Mouse (Mus musculus) heart, embryonic 15.5 days (tissue): Measurements from ENCODE around the gene Sorbs1. TPM values are rescaled to one million over a fixed set of nuclear protein-coding genes. Genes with fewer than 3 reads are reported as not detected.

Experiments used
- ATAC-seq: fragments of 200-750 bp; cut with Nextera tagmentation; replicated peaks from 2 replicates; pipeline ENCODE4 v1.8.0; 2017; ENCODE audit warnings: low read depth, moderate TSS enrichment; ENCODE audit not compliant: insufficient number of reproducible peaks, insufficient read depth, low FRiP score
- H3K27ac ChIP-seq: fragments of 300-500 bp; sonication (generic); 2 replicates; pipeline ENCODE4 v1.5.1; 2015; ENCODE audit warnings: mild to moderate bottlenecking, inconsistent platforms
- H3K27me3 ChIP-seq: fragments of 300-500 bp; sonication (generic); 2 replicates; pipeline ENCODE4 v1.6.1; 2015; ENCODE audit warnings: inconsistent platforms
- H3K36me3 ChIP-seq: fragments of 300-500 bp; sonication (generic); 2 replicates; pipeline ENCODE4 v1.6.1; 2015; ENCODE audit warnings: mild to moderate bottlenecking, inconsistent platforms
- H3K4me1 ChIP-seq: fragments of 300-500 bp; sonication (generic); replicated peaks from 2 replicates; pipeline ENCODE4 v1.6.1; 2015; ENCODE audit warnings: inconsistent platforms
- H3K4me2 ChIP-seq: fragments of 300-500 bp; sonication (generic); 2 replicates; pipeline ENCODE4 v1.6.1; 2015; ENCODE audit warnings: inconsistent platforms, mild to moderate bottlenecking, moderate library complexity
- H3K4me3 ChIP-seq: fragments of 300-500 bp; sonication (generic); 2 replicates; pipeline ENCODE4 v1.5.1; 2015; ENCODE audit warnings: mild to moderate bottlenecking, inconsistent platforms
- H3K9ac ChIP-seq: fragments of 300-500 bp; sonication (generic); 2 replicates; pipeline ENCODE4 v1.6.1; 2015; ENCODE audit warnings: mild to moderate bottlenecking, inconsistent platforms
- H3K9me3 ChIP-seq: fragments of 300-500 bp; sonication (generic); replicated peaks from 2 replicates; pipeline ENCODE4 v1.6.1; 2016; ENCODE audit warnings: inconsistent platforms
- WGBS: fragments of 180-500 bp; shearing (Covaris S2); methylation state at CpG from one replicate; pipeline ENCODE4 v1.1.7; 2015; ENCODE audit warnings: mixed read lengths; 5-methylcytosine and 5-hydroxymethylcytosine counted together
- polyA plus RNA-seq: library from polyadenylated mRNA; unstranded; fragments of >200 nt; fragmentation: Nextera tagmentation; extraction: Ambion mirVana; gene quantifications from 2 replicates; pipeline ENCODE4 v1.2.1, GENCODE M21; 2015

The Sorbs1 gene
- polyA plus RNA-seq, 1 experiment from 2014 or later: 126 TPM

DNA sequence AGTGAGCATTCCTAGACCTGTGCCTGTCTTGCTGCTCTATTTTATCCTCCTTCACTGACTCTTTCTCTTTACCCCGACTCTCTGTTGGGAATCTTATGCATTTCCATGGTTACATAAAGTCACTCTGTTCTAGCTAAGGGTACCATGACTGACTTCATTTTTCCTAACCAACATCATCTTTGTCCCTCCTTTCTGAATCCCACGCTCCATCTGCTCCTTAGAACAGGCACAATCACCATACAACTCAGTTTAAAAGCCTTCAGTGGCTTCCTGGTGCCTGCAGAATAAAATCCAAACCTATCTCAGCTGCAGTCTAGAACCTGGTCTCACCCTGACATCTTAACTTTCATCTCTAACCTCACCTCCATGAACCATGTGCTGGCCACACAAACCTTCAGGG is 215.0 kb downstream of the Sorbs1 start:
- peak overlapping the region; percentile 64; the same call in 1 of the 2 replicates for H3K27ac ChIP-seq
- H3K9ac ChIP-seq: no peak overlapping the region
- H3K4me1 ChIP-seq: peaks cover 21% of the 10 kb centered on the region
- no peak for ATAC-seq
- no peak overlapping the region for H3K4me3 ChIP-seq
- H3K36me3 ChIP-seq: peaks cover 4% of the 10 kb centered on the region; the same call in 1 of the 2 replicates
- WGBS: 88% methylated on average over 2 of the region's 2 CpGs
- no peaks in the 10 kb centered on the region for H3K27me3 ChIP-seq
- no peak overlapping the region for H3K4me2 ChIP-seq
- H3K9me3 ChIP-seq: no peaks in the 10 kb centered on the region

DNA sequence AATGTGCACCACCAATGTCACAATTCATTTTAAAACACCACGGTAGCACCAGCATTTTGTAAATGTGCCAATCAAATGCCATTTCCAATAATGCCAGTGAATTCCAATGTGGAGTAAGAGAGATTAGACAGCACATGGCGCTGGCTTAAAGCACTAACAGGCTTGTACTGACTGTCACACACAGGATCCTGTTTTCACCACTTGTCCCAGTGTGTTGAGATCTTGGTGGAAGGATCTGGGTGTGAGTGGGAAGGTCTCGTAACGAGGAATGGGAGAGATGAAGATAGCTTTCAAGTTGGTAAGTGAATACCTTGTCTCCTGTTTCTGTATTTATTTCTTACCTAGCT is 215.8 kb downstream of the Sorbs1 start:
- Histone ChIP-seq H3K27ac (peak overlapping the region; percentile 64), H3K9me3 (no peaks in the 10 kb centered on the region), H3K4me1 (peaks cover 15% of the 10 kb centered on the region), H3K36me3 (peaks cover 4% of the 10 kb centered on the region; the same call in 1 of the 2 replicates), H3K27me3 (no peaks in the 10 kb centered on the region), H3K4me2 (no peak overlapping the region), H3K4me3 (no peak overlapping the region), H3K9ac (no peak overlapping the region)
- ATAC-seq: no peak
- WGBS: 21% methylated on average over 4 of the region's 4 CpGs

DNA sequence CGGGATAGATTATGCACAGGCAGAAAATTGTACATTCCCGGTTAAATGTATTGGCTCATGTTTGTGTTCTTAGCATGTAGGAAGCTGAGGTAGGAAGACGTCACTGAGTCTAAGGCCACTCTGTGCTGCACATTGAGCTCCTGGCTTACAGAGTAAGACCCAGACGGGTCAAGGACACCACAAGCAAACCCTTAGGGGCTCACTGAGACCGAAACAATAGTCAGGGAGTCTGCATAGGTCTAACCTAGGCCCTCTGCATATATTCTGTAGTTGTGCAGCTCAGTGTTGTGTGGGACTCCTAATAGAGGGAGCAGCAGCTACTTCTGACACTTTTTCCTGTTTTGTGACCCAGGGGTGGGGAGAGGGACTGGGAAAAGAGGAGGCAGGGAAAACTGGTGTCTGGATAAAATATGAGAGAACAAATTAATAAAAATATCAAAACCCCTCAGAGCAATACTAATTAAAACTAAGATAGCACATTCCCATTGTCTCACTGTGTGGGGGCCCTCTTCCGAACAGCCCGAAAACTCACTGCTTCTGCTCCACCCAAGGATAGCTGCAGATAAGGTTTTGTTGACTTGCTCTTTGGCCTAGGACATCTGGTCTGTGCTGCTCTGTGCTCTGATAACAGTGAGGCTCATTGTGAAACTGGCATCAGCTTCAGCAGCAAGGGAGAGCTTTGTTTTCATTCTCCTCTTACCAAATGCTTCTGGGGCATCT is 216.3 kb downstream of the Sorbs1 start:
- Histone ChIP-seq H3K27ac (peak overlapping the region; percentile 64), H3K9me3 (no peaks in the 10 kb centered on the region), H3K4me1 (peaks cover 12% of the 10 kb centered on the region), H3K36me3 (peaks cover 4% of the 10 kb centered on the region; the same call in 1 of the 2 replicates), H3K27me3 (no peaks in the 10 kb centered on the region), H3K9ac (no peak overlapping the region), H3K4me2 (no peak overlapping the region), H3K4me3 (no peak overlapping the region)
- 58% methylated on average over 7 of the region's 7 CpGs for WGBS
- ATAC-seq: peak; percentile 61

DNA sequence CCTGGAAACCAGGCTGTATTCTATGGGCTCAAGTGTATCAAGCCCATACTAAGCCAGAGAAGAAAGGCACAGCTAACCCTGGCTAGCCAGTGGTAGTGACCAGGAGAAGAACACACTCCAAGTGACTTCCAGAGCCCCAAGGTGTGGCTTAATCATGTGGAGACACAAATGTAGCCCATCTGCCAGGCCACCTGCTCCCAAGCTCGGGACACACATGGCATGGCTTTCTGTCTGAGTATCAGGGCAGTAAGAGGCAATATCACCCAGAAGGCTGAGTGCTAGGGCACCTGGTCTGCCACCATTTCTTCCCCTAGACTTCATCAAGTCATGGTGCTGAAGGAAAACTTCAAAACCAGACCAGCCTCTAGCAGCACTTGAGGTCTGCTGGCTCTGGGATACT is 219.3 kb downstream of the Sorbs1 start:
- H3K36me3 ChIP-seq: peaks cover 4% of the 10 kb centered on the region; the same call in 1 of the 2 replicates
- no peak for ATAC-seq
- no peaks in the 10 kb centered on the region for H3K27me3 ChIP-seq
- H3K4me1 ChIP-seq: peaks cover 12% of the 10 kb centered on the region
- no peak overlapping the region for H3K9ac ChIP-seq
- H3K4me2 ChIP-seq: no peak overlapping the region
- no peak overlapping the region for H3K4me3 ChIP-seq
- 74% methylated on average over 1 of the region's 1 CpGs for WGBS
- H3K9me3 ChIP-seq: no peaks in the 10 kb centered on the region
- no peak overlapping the region for H3K27ac ChIP-seq

DNA sequence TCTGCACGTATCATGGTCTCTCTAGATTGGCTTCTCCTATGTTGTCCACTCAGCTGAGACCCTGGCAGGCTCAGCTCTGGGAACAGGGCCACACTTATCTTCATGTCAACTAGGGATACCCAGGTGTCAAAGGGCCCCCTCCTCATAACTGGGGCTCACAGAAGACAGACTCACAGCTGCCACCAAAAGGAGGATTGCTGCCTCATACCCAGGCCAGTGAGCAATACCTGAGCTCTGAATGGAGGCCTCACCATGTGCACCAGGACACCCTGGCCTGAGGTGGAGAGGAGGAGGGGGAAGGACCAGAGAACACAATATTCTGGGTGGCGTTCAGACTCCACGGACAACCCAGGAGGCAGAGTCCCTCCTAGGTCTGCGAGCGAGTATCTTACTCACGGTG is 219.8 kb downstream of the Sorbs1 start:
- no peak overlapping the region for H3K9ac ChIP-seq
- no peak overlapping the region for H3K27ac ChIP-seq
- WGBS: 86% methylated on average over 6 of the region's 6 CpGs
- H3K4me1 ChIP-seq: peaks cover 12% of the 10 kb centered on the region
- peaks cover 4% of the 10 kb centered on the region; the same call in 1 of the 2 replicates for H3K36me3 ChIP-seq
- ATAC-seq: no peak
- H3K27me3 ChIP-seq: no peaks in the 10 kb centered on the region
- no peak overlapping the region for H3K4me3 ChIP-seq
- no peak overlapping the region for H3K4me2 ChIP-seq
- H3K9me3 ChIP-seq: no peaks in the 10 kb centered on the region

DNA sequence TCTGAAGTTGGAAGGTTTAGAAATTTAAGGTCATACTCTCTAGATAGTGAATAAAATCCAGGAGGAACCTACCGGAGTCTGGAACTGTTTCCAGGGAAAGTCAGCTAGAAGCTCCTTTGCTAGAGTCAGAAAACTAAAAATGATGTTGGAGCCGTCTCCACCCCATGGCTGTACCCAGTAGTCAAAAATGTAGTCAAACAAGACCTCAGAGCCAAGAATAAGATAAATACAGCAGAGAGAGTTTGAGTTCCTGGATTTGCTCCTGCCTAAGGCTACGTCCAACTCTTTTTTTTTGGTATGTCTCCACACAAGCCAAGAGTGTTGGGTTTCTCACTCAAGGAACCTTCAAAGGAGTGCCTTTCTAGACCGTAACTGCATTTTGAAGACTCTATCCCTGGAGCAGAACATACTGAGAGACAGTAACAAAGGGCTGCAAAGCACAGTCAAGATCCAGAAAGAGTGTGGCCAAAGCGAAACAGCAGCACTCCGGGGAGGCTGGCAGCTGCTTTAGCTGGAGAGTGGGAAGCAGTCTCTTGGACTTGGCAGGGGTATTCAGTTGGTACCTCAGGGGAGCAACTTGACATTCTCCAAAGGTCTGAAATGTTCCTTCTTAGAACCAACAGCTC is 223.4 kb downstream of the Sorbs1 start:
- H3K4me2 ChIP-seq: no peak overlapping the region
- H3K4me3 ChIP-seq: no peak overlapping the region
- no peak overlapping the region for H3K9ac ChIP-seq
- peaks cover 4% of the 10 kb centered on the region; the same call in 1 of the 2 replicates for H3K36me3 ChIP-seq
- no peak for ATAC-seq
- no peaks in the 10 kb centered on the region for H3K27me3 ChIP-seq
- H3K9me3 ChIP-seq: no peaks in the 10 kb centered on the region
- WGBS: 74% methylated on average over 6 of the region's 6 CpGs
- peaks cover 6% of the 10 kb centered on the region for H3K4me1 ChIP-seq
- H3K27ac ChIP-seq: 0 out of 2 replicates have a peak overlapping the region, but pooled peaks have one; percentile 16

DNA sequence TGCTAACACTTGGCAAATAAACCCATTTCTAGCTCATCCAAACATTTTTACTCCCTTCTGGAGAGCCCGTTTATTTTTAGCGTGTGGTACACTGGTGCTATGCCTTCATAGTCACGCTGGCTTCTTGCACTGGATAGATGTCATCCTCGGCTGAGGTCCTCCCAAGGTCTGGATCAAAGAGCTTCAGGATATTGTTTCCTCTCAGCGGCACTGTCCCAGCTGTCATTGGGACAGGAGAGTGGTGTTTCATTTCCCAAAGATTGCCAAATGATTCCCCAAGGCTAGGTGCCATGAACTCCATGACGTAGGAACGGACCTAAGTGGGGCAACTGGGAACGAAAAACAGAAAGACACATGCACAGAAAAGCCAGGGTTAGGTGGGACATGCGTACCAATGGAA is 225.2 kb downstream of the Sorbs1 start:
- no peak overlapping the region for H3K9ac ChIP-seq
- no peak overlapping the region for H3K4me3 ChIP-seq
- no peak overlapping the region for H3K27ac ChIP-seq
- H3K36me3 ChIP-seq: no peaks in the 10 kb centered on the region
- H3K27me3 ChIP-seq: no peaks in the 10 kb centered on the region
- no peak overlapping the region for H3K4me2 ChIP-seq
- H3K4me1 ChIP-seq: peaks cover 6% of the 10 kb centered on the region
- no peaks in the 10 kb centered on the region for H3K9me3 ChIP-seq
- WGBS: 76% methylated on average over 9 of the region's 9 CpGs
- no peak for ATAC-seq

DNA sequence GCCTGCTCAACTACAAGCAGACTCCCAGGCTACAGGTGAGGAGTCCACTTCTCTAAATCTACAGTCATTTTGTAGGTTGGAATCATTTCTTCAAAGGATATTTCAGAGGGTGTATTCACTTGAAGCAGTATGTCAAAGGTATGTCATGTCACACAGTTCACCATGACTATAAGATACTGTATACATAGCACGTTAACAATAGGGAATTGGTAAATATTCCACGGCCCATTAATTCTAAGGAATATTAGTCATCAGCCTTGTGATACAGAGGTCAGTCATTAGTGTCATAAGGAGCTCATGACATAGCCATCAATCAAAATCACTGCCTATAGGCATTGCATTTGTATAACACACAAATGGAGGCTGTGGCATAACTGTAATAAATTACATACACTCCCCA is 228.9 kb downstream of the Sorbs1 start:
- H3K9ac ChIP-seq: no peak overlapping the region
- H3K27ac ChIP-seq: no peak overlapping the region
- no peak overlapping the region for H3K4me2 ChIP-seq
- H3K27me3 ChIP-seq: no peaks in the 10 kb centered on the region
- ATAC-seq: no peak
- no peaks in the 10 kb centered on the region for H3K36me3 ChIP-seq
- peaks cover 6% of the 10 kb centered on the region for H3K4me1 ChIP-seq
- H3K4me3 ChIP-seq: no peak overlapping the region
- 79% methylated on average over 2 of the region's 2 CpGs for WGBS
- peaks cover 4% of the 10 kb centered on the region; the same call in 1 of the 2 replicates for H3K9me3 ChIP-seq

DNA sequence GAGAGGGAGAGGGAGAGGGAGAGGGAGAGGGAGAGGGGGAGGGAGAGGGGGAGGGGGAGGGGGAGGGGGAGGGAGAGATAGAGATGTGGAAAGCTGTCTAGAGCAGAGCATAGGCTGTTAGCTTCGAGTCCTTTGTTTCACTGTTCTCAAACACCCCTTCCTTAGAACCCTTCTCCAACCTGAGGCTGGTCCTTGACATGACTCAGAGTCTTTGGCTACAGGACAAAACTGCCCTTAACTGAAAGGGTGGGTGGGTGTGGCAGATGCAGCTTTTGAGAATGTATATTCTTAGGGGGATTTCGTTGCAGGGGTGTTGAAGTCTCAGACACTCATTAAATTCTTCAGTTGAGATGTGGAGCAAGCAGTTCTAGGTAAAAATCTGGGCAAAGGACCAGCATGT is 230.2 kb downstream of the Sorbs1 start:
- no peak overlapping the region for H3K4me3 ChIP-seq
- H3K27me3 ChIP-seq: no peaks in the 10 kb centered on the region
- H3K36me3 ChIP-seq: no peaks in the 10 kb centered on the region
- WGBS: 58% methylated on average over 2 of the region's 2 CpGs
- H3K4me1 ChIP-seq: peaks cover 6% of the 10 kb centered on the region
- no peak overlapping the region for H3K27ac ChIP-seq
- no peak overlapping the region for H3K9ac ChIP-seq
- ATAC-seq: no peak
- peaks cover 4% of the 10 kb centered on the region; the same call in 1 of the 2 replicates for H3K9me3 ChIP-seq
- no peak overlapping the region for H3K4me2 ChIP-seq

DNA sequence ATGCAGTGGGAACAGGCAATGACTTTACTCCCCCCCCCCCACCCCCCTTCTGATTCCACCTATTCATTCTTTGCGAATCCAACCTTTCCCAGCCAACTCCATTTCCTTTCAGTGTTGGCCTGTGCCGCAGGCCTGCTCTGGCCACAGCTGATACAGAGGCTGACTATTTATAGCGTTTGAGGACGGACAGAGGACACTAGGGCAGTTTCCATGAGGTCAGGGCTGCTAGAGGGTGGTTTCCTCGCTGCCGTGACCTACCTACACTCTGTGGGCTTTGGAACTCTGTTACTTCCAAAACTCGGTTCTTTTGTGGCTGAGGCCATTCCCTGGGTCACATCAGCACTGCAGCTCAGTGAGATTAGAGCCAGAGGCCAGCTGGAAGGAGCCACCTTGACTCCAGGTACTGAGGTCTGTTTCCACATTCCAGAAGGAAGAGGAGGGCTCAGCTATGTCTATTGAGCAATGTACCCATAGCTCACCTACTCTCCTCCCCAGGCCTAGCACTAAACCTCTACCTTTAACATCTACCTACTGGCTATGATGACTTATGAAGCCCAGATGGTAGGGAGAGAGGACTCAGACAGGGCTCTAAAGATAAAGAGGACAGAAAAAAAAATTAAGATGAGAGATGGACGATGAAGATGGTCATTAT is 235.1 kb downstream of the Sorbs1 start:
- no peaks in the 10 kb centered on the region for H3K36me3 ChIP-seq
- no peaks in the 10 kb centered on the region for H3K27me3 ChIP-seq
- peaks cover 8% of the 10 kb centered on the region for H3K4me1 ChIP-seq
- peak; percentile 86 for ATAC-seq
- no peak overlapping the region for H3K4me2 ChIP-seq
- H3K27ac ChIP-seq: peak overlapping the region; percentile 68
- peaks cover 4% of the 10 kb centered on the region; the same call in 1 of the 2 replicates for H3K9me3 ChIP-seq
- WGBS: 29% methylated on average over 8 of the region's 8 CpGs
- no peak overlapping the region for H3K9ac ChIP-seq
- H3K4me3 ChIP-seq: no peak overlapping the region

DNA sequence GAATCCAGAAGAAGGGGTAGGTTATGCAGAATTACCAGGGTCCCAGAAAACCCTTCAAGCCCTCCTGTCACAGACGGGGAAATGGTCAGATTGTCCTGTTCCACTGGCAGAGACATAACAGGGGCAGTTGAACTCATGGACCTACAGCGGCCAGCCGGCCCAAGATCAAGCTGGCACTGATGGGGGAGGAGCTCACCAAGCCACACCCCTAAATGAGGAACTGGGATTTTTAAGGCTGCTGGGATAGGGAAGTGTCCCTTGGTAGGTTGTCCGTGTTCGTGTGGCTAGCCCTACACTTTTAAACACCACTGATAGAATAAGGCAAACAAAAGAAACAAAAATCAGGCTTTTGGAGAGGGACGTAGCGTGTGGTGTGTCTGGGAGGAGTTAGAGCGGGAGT is 236.1 kb downstream of the Sorbs1 start:
- H3K4me2 ChIP-seq: no peak overlapping the region
- ATAC-seq: no peak
- no peak overlapping the region for H3K27ac ChIP-seq
- H3K9ac ChIP-seq: no peak overlapping the region
- H3K4me3 ChIP-seq: no peak overlapping the region
- H3K27me3 ChIP-seq: no peaks in the 10 kb centered on the region
- H3K4me1 ChIP-seq: peaks cover 8% of the 10 kb centered on the region
- 93% methylated on average over 8 of the region's 8 CpGs for WGBS
- H3K9me3 ChIP-seq: peaks cover 4% of the 10 kb centered on the region; the same call in 1 of the 2 replicates
- H3K36me3 ChIP-seq: no peaks in the 10 kb centered on the region
